Mouse (Mus musculus): ENCODE measurements around the gene Alad.
A peak's percentile ranks its signal among the peaks of the same experiment; 100 is the strongest.

Alad gene

GRCm38 (mm10) chr4:62517538-62518415 lies 1.9 kb downstream of the Alad start:
- DNase-seq = no peak

DNA sequence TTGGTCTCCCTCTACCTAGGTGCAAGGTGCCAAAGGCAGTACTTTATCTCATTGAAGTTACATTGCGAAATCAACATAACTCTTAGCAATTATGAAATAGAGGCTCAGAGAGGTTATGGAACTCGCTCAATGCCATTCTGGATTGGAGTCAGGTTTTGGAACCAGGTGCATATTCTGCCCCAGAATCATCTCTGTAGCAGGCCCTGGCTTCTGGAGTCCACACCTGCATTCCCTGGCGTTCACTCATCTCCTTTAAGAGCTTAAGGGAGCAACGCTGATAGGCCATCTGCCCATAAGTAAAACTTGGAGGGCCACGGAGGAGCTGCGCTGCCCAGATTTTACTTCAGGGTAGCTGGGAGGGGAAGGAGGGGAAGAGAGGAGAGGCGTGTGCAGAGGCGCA lies 2.7 kb downstream of the Alad start:
- no peak for DNase-seq

DNA sequence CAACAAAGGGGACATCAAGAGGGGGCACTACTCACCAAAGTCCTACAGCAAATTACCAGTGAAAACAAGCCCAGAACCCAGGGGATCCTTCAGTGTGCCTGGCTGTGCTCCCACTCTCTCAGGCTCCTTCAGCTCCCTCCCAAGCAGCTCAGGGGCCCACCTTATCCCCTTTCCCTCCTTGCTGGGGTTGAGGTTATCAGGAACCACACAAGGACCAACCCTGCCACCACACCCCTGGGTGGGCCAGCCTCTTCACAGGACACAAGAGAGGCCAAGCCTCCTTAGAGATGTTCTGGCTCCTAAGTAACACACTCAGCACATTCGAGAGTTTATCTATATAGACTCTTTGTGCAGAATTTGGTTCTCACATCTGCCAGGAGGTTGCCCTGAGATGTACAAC lies 3.1 kb downstream of the Alad start:
- no peak for DNase-seq

- DNase-seq = peak; percentile 81 to 83
Measured at GRCm38 (mm10) chr4:62516079-62516478, 3.6 kb downstream of the Alad start.

DNA sequence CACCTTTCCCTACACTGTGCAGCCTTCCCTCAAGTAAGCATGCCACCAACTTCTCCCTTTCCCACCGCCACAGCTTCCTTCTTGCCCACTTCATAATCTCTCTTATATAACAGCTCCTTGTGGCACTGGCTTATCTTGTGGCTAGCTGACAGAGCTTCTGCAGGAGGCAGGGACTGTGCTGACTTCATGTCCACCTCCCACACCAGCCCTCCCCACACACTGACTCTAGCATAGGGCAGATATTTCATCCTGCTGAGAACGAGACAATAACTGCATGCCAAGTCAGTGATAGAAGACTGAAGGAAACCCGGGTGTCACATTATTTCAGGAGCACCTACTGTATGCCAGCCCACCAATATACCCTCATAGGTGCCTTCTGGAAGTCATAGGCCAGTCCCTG lies 4.2 kb downstream of the Alad start:
- peak in 1 of 2 experiments; percentile 36 for DNase-seq

DNA sequence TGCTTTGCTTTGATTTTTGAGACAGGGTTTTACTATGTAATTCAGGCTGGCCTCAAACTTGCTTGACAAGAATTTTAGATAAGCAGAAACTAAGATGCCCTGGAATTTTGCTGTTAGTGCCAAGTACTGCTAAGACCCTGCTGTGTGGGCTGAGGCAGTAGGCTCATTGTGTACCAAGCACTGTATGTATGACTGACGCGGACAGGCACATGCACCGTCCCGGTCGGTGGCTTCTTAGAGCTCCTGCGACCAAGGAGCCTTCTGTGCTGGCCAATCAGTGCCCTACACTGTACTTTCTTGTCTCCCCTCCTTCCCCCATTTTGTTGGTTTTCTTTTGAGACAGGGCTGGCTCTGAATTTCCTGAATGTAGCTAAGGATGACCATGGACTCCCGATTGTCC lies 4.7 kb downstream of the Alad start:
- DNase-seq = no peak

- no peak for DNase-seq
Measured at GRCm38 (mm10) chr4:62513998-62514506, 5.7 kb downstream of the Alad start.

GRCm38 (mm10) chr4:62509946-62510345 lies 9.8 kb downstream of the Alad start:
- DNase-seq = peak; percentile 91 to 92

- DNase-seq = peak; percentile 46 to 64
Measured at GRCm38 (mm10) chr4:62508839-62509238, 10.9 kb downstream of the Alad start.

- peak; percentile 68 to 69 for DNase-seq
Measured at GRCm38 (mm10) chr4:62506798-62507197, 12.9 kb downstream of the Alad start.

DNA sequence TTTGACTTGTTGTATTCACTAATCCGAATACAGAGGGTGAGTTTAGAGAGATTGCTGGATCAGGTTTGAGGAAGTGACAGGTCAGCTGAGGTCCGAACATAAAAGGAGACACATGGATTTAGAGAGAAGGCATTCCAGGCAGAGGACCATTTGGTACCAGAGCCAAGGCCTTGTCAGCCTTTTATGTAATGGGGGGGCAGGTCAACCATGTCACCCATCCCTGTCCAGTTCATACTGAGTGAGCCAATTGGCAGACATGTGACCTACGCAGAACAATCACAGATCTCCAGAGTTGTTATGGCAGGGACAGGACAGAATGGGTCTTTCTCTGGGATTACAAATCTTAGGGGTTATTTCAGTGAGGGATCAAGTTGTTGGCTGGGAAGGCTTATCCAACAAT lies 13.7 kb downstream of the Alad start:
- no peak for DNase-seq

GRCm38 (mm10) chr4:62503374-62503970 lies 16.2 kb downstream of the Alad start, which contains the start of gene Hdhd3:
Gene Hdhd3, minus strand, starts transcription at chr4:62503467.
- DNase-seq = no peak

DNA sequence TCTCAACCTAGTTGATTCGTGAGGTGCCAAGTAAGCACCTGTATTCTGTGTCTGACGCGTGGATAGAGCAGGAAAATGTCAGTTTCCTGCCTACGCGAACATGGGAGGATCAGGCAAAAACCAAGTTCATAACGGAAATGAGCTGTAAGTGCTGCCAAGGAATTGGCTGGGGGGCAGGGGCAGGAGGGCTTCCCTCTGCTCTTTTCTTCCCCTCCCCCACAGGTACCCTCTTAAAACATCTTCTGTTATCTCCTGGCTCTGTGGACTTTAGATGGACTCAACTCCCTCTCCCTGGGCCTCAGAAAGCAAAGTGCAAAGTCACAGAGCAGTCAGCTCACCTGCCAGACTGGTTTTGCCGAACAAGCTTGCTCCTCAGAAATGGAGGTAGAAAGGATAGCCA lies 16.7 kb downstream of the Alad start:
- peak; percentile 57 to 70 for DNase-seq

DNA sequence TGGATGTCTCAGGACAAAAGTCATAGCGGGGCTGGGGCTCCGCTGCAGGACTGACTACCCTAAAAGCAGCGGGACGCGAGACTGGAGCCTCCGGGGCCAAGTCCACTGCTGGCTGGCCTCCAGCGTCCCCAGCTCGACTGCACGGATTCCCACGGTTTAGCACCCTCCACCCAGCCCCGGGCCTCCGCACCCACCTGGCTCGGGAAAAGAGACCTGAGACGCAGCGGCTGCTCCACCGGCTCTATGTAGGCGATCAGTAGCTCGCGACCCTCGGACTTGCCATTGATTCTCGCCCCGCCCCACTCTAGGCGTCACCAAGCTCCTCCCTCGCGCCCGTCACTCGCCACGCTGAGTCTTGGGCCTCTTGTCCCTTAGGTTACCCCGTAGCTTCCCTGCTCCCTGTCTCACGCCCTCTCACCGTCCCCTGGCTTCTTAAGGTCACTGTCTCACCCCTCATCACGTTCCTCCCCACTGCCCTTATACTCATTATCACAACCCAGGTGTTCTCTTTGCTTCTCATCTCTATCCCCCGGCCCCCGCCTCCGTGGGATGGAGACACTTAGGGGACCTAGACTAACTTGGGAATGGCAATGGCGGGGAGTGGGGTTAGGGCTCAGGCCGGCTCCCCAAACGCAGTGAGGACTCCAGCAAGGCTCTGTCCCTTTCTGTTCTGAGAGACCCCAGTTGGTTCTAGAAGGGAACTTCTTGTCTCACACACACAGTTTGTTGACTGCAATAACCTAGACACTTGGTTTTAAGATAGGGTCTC lies 17.6 kb downstream of the Alad start:
- peak; percentile 94 to 96 for DNase-seq

DNA sequence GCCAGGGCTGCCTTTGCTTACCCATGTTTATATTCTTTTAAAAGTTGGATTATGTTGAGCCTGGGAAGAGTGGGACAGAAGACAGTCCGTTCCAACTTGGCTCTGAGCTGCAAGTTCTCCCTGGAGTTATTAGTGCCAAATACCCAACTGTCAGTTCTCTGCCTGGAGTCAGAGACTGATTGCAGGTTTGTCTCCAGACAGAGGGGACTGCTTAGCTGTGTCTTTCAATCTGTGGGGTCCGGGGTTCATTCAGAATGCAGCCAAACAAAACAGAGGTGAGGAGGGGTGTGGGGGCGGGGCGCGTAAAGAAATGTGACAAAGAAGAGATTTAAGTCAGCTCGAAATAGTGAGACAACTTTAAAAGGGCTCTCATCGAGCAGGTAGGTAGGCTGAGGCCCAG lies 18.2 kb downstream of the Alad start:
- DNase-seq = no peak

DNA sequence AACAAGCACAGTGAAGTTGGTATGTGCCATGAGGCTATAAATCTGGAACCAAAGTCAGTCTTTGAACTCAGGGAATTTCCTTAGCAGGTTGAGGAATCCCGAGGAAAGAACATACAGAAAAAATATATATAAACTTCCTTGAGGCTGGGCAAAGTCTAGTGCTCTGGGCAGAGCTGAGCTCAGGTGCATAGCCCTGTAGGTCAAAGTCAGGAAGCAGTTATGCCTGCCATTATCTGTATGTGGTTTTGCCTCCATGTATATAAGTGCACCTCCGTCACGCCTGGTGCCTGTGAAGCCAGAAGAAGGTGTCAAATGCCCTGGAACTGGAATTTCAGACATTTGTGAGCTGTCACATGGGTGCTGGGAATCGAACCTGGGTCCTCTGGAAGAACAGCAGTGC lies 18.9 kb downstream of the Alad start:
- no peak for DNase-seq

- DNase-seq = peak; percentile 86 to 90
Measured at GRCm38 (mm10) chr4:62496815-62497214, 22.9 kb downstream of the Alad start.

DNA sequence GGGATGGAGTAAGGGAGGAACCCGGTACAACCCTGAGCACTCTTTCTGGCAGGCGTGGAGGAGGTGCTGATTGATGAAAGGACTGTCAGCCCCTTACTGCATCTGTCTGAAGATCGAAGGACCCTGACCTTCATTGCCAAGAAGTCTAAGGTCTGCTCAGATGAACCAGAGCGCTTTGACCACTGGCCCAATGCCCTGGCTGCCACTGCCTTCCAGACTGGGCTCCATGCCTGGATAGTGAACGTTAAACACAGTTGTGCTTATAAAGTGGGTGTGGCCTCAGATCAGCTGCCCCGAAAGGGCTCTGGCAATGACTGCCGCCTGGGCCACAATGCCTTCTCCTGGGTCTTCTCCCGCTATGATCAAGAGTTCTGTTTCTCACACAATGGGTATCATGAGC lies 23.8 kb downstream of the Alad start:
- peak; percentile 88 to 91 for DNase-seq

- DNase-seq = no peak
Measured at GRCm38 (mm10) chr4:62494230-62494629, 25.5 kb downstream of the Alad start.

DNA sequence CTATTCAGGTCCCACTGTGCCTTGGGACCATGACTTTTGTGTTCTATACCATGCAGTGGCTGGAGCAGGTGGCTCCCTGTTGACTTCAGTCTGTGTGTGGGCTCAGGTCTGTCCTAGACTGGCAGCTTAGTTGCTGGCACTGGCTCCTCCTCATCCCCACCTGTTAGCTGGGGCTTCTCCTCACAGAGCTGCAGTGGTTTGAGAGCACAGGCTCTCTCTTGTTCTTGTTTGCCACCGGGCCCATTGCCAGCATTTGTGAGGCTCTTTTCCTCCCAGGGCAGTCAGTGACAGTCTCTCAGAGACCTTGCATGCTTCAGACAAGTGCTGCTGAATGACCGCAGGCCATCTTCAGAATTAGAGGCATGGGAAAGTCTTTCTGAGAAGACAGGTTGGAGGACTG lies 27.0 kb downstream of the Alad start:
- no peak for DNase-seq

- no peak for DNase-seq
Measured at GRCm38 (mm10) chr4:62487914-62488313, 31.8 kb downstream of the Alad start.

- DNase-seq = no peak
Measured at GRCm38 (mm10) chr4:62487172-62487571, 32.5 kb downstream of the Alad start.

DNA sequence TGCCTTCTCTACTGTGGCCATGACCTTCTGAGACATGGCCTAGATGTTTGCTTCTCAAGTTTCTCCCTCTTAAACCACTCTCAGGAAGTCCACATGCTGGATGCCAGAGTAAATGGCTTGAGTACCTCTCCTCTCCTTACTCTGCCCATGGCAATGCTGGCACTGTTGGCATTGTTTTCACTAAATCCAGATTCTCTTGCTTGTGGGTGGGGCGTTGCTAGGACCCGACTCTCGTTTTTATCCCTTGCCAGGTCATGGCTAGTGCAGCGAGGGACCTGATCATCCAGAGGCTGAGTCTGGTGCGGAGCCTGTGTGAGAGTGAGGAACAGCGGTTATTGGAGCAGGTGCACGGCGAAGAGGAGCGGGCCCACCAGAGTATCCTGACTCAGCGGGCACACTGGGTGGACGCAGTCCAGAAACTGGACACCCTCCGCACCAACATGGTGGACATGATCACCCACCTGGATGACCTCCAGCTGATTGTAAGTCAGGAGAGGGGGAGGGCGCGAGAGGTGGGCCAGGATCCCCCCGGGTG lies 33.5 kb downstream of the Alad start:
- DNase-seq = no peak

All from kidney, postnatal 36 days (tissue).